Mouse (Mus musculus) brain, adult 2 months (tissue): ENCODE data around the gene Dhx40.
A peak's percentile ranks its signal among the peaks of the same experiment; 100 is the strongest.
"Not testable (repeated sequence)": the region's sequence is repeated elsewhere in the genome, so short reads cannot be mapped to it uniquely, and the experiment has no call there.

Experiments used
- DNase-seq: peaks from one replicate; pipeline ENCODE4 v3.0.0; 2011; ENCODE audit warnings: low read depth, low spot score

The Dhx40 gene

GRCm38 (mm10) chr11:86751010-86751409 lies 56.5 kb downstream of the Dhx40 start:
- no peak for DNase-seq

GRCm38 (mm10) chr11:86749776-86750423 lies 57.6 kb downstream of the Dhx40 start:
- peak; percentile 53 for DNase-seq

GRCm38 (mm10) chr11:86745634-86746404 lies 61.7 kb downstream of the Dhx40 start:
- DNase-seq = peak; percentile 37

GRCm38 (mm10) chr11:86742605-86743004 lies 64.9 kb downstream of the Dhx40 start:
- DNase-seq = no peak

GRCm38 (mm10) chr11:86741505-86741904 lies 66.0 kb downstream of the Dhx40 start:
- DNase-seq = no peak

- no peak for DNase-seq
Observed at GRCm38 (mm10) chr11:86739470-86739869, 68.1 kb downstream of the Dhx40 start.

GRCm38 (mm10) chr11:86738956-86739355 lies 68.6 kb downstream of the Dhx40 start:
- DNase-seq = no peak

- DNase-seq = not testable (repeated sequence)
Observed at GRCm38 (mm10) chr11:86738308-86738707, 69.2 kb downstream of the Dhx40 start.

- DNase-seq = no peak
Observed at GRCm38 (mm10) chr11:86737301-86738000, 70.1 kb downstream of the Dhx40 start.

GRCm38 (mm10) chr11:86734993-86735392 lies 72.6 kb downstream of the Dhx40 start:
- DNase-seq = no peak

- DNase-seq = peak; percentile 64
Observed at GRCm38 (mm10) chr11:86734241-86734939, 73.2 kb downstream of the Dhx40 start.

GRCm38 (mm10) chr11:86731443-86731842 lies 76.1 kb downstream of the Dhx40 start:
- peak; percentile 81 for DNase-seq

GRCm38 (mm10) chr11:86725607-86726006 lies 81.9 kb downstream of the Dhx40 start:
- DNase-seq = no peak

- no peak for DNase-seq
Observed at GRCm38 (mm10) chr11:86724982-86725381, 82.6 kb downstream of the Dhx40 start.

GRCm38 (mm10) chr11:86724004-86724403 lies 83.5 kb downstream of the Dhx40 start:
- DNase-seq = no peak

- no peak for DNase-seq
Observed at GRCm38 (mm10) chr11:86719390-86719789, 88.2 kb downstream of the Dhx40 start.
